Mouse (Mus musculus) limb, embryonic 14.5 days (tissue): ENCODE data around the gene Fam209. TPM values are rescaled to one million over a fixed set of nuclear protein-coding genes. Genes with fewer than 3 reads are reported as not detected.

Experiments
- ATAC-seq: fragments of 200-750 bp; cut with Nextera tagmentation; 2 replicates; pipeline ENCODE4 v1.8.0; 2017; ENCODE audit warnings: low read depth, moderate number of reproducible peaks, moderate TSS enrichment; ENCODE audit not compliant: low FRiP score
- DNase-seq: peaks from one replicate; pipeline ENCODE4 v3.0.0-alpha.2; 2015; ENCODE audit warnings: low spot score
- H3K27ac ChIP-seq: fragments of 300-500 bp; sonication (generic); replicated peaks from 2 replicates; pipeline ENCODE4 v1.5.1; 2014; ENCODE audit warnings: low read depth, mild to moderate bottlenecking, low read length, moderate library complexity, mixed read lengths
- H3K27me3 ChIP-seq: fragments of 300-500 bp; sonication (generic); 2 replicates; pipeline ENCODE4 v1.6.1; 2014; ENCODE audit warnings: low read length, mixed read lengths; ENCODE audit not compliant: control insufficient read depth, insufficient read depth
- H3K36me3 ChIP-seq: fragments of 300-500 bp; sonication (generic); 2 replicates; pipeline ENCODE4 v1.6.1; 2014; ENCODE audit warnings: mild to moderate bottlenecking, low read length, moderate library complexity, mixed read lengths; ENCODE audit not compliant: control insufficient read depth, insufficient read depth
- H3K4me1 ChIP-seq: fragments of 300-500 bp; sonication (generic); 2 replicates; pipeline ENCODE4 v1.6.1; 2014; ENCODE audit warnings: antibody characterized with exemption, low read length, mixed read lengths; ENCODE audit not compliant: control insufficient read depth, insufficient read depth
- H3K4me2 ChIP-seq: fragments of 300-500 bp; sonication (generic); replicated peaks from 2 replicates; pipeline ENCODE4 v1.6.1; 2014; ENCODE audit warnings: low read depth, mild to moderate bottlenecking, low read length, moderate library complexity; ENCODE audit not compliant: severe bottlenecking
- H3K4me3 ChIP-seq: fragments of 300-500 bp; sonication (generic); replicated peaks from 2 replicates; pipeline ENCODE4 v1.5.1; 2014; ENCODE audit warnings: low read length
- H3K9ac ChIP-seq: fragments of 300-500 bp; sonication (generic); 2 replicates; pipeline ENCODE4 v1.6.1; 2014; ENCODE audit warnings: mild to moderate bottlenecking, low read depth, low read length, moderate library complexity; ENCODE audit not compliant: severe bottlenecking
- H3K9me3 ChIP-seq: fragments of 300-500 bp; sonication (generic); 2 replicates; pipeline ENCODE4 v1.6.1; 2016; ENCODE audit warnings: low read length; ENCODE audit not compliant: control insufficient read depth
- POLR2A ChIP-seq: fragments of 200-500 bp; IDR thresholded peaks from 2 replicates; pipeline ENCODE4 v1.8.0; 2012; ENCODE audit warnings: inconsistent platforms, mild to moderate bottlenecking, moderate library complexity, borderline replicate concordance; ENCODE audit not compliant: insufficient read depth, insufficient read length; ENCODE audit errors: extremely low read depth
- WGBS: fragments of 180-500 bp; shearing (Covaris S2); extraction: QIAGEN DNeasy Blood & Tissue Kit; methylation state at CpG from one replicate; pipeline ENCODE4 v1.1.7; 2014; 5-methylcytosine and 5-hydroxymethylcytosine counted together
- polyA plus RNA-seq, 2 experiments: library from polyadenylated mRNA; depleted of rRNA in 1 of 2; stranded (reverse) in 1 of 2; unstranded in 1 of 2; fragments of >200 nt; fragmentation: Nextera tagmentation in 1 of 2; extraction: Ambion mirVana in 1 of 2; gene quantifications; 2 replicates each; pipeline versions ENCODE4 v1.2.1 to v1.2.3; 2012 to 2014

The Fam209 gene
- polyA plus RNA-seq, 2 experiments = 0.16 to 0.66 TPM

DNA sequence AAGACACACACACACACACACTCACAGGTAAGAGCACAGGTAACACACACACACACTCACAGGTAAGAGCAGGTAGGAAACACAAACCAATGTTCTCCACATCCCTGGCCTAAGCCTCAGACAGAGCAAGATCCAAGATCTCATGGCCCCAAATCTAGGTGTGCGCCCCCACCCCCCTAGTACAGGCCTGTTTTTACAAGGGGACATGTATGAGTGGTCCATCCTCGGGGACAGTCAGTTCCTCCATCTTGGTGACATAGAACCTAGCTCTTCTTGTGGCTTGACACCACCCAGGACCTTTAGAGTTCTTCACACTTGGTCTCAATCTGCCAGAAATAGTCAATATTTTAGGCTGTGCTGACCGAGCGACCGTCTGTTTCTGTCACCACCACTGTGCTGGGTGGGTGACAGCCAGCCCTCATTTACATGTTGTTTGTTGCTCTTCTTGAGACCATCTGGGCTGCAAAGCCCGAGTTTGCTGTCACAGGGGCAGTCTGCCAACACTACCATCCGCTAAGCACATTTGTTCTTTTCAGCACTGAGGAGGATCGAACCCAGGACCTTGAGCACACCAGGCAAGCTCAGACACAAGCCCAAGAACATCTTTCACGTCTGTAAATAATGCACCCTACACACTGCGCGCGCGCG, 11.6 kb downstream of the Fam209 start:
- no peak overlapping the region for H3K4me2 ChIP-seq
- WGBS = 82% methylated on average over 14 of the region's 14 CpGs

DNA sequence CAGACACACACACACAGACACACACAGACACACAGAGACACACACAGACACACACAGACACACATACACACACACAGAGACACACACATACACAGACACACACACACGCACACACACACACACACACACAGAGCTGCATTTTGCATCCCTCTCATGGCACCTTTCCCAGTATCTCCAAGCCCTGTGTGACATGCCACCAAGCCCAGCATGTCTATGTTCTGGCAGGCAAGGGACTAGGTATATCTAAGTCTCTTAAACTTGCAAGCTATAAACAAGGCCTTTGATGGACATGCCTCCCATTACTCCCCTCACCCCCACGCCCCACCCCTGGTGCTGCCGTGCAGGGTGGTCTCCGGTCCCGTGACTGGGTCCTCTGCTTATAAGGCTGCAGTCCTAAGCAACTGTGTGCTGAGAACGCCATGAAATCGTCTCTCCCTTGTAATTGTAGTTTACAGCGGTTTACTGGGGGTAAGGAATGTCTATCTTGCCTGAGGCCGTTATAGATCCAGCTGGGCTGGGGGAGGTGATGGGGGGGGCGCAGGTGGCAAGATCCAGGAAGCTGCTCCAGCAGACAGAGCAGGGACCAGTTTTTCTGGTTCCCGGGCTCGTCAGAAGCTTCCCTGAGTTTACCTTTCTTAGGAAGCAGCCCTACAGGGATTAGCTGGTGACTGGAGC, 12.5 kb downstream of the Fam209 start:
- DNase-seq = peak; percentile 63
- H3K27ac ChIP-seq = no peak overlapping the region
- no peak for TF ChIP-seq POLR2A

More for the DNA sequence above, 11.6 kb downstream of the Fam209 start:
- no peaks in the 10 kb centered on the region for H3K36me3 ChIP-seq
- ATAC-seq (no peak), DNase-seq (no peak)
- no peak for TF ChIP-seq POLR2A
- no peak overlapping the region for H3K27ac ChIP-seq
- peaks cover 6% of the 10 kb centered on the region; the same call in 1 of the 2 replicates for H3K4me1 ChIP-seq
- H3K27me3 ChIP-seq = no peaks in the 10 kb centered on the region
- no peak overlapping the region for H3K4me3 ChIP-seq
- H3K9me3 ChIP-seq = no peaks in the 10 kb centered on the region
- H3K9ac ChIP-seq = no peak overlapping the region

DNA sequence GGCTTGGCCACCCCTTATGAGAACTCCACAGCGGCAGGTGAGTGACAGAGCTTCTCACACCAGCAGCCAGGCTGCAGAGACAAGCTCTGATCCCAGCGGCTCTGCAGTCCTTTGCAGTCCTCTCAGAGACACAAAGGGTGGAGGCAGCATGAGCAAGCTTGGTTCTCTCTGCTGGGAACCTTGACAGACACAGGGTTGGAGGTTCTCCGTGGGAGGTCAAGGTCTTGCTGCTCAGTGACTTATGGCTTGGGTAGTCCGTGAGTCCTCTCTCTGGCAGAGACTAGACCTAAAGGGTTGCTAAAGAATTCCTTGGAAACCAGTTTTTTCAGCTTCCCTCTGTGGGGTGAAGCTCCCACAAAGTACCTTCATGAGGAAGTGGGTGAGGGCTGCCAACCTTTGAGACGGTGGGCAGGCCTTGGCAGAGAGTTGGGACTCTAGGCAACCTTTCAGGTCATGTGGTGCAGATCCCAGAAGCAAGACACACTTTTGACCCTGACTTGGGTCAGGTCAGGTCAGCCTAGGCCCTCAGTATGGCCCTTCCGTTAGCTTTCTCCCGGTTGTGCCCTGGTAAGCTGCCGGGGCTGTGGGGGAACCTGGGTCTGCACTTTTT, 24.5 kb downstream of the Fam209 start:
- Histone ChIP-seq H3K4me1 (no peaks in the 10 kb centered on the region), H3K4me3 (no peak overlapping the region), H3K27ac (no peak overlapping the region), H3K4me2 (no peak overlapping the region), H3K27me3 (no peaks in the 10 kb centered on the region), H3K36me3 (no peaks in the 10 kb centered on the region), H3K9me3 (no peaks in the 10 kb centered on the region), H3K9ac (no peak overlapping the region)
- WGBS = 71% methylated on average over 8 of the region's 8 CpGs
- no peak for DNase-seq
- no peak for ATAC-seq
- TF ChIP-seq POLR2A = no peak

More for the DNA sequence above, 12.5 kb downstream of the Fam209 start:
- Histone ChIP-seq H3K4me2 (no peak overlapping the region), H3K27me3 (no peaks in the 10 kb centered on the region), H3K4me1 (peaks cover 6% of the 10 kb centered on the region; the same call in 1 of the 2 replicates), H3K9ac (no peak overlapping the region), H3K36me3 (no peaks in the 10 kb centered on the region), H3K4me3 (no peak overlapping the region), H3K9me3 (no peaks in the 10 kb centered on the region)
- ATAC-seq = peak; percentile 47; the same call in 1 of the 2 replicates
- 10% methylated on average over 12 of the region's 12 CpGs for WGBS

DNA sequence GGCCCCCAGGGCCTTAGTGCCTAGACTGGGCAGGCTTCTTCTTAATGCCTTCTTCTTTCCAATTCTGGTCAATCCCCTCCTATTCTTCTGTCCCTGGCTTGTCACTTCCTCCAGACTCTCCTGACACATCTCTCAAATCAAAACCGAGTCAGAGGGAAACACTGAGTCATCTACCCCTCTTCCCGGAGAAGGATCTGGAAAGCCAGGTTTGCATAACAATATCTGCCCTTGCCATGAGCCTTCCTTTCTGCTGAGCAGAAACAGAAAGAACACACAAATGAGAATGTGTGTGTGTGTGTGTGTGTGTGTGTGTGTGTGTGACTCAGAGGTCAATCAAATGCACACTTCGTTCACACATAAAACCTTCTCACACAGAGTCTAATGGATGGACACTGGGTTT, 26.5 kb downstream of the Fam209 start:
- Histone ChIP-seq H3K4me1 (no peaks in the 10 kb centered on the region), H3K9ac (no peak overlapping the region), H3K9me3 (no peaks in the 10 kb centered on the region), H3K27me3 (no peaks in the 10 kb centered on the region), H3K4me2 (no peak overlapping the region), H3K27ac (no peak overlapping the region), H3K4me3 (no peak overlapping the region), H3K36me3 (no peaks in the 10 kb centered on the region)
- DNase-seq (no peak), ATAC-seq (no peak)
- WGBS = 67% methylated on average over 3 of the region's 3 CpGs
- TF ChIP-seq POLR2A = no peak

DNA sequence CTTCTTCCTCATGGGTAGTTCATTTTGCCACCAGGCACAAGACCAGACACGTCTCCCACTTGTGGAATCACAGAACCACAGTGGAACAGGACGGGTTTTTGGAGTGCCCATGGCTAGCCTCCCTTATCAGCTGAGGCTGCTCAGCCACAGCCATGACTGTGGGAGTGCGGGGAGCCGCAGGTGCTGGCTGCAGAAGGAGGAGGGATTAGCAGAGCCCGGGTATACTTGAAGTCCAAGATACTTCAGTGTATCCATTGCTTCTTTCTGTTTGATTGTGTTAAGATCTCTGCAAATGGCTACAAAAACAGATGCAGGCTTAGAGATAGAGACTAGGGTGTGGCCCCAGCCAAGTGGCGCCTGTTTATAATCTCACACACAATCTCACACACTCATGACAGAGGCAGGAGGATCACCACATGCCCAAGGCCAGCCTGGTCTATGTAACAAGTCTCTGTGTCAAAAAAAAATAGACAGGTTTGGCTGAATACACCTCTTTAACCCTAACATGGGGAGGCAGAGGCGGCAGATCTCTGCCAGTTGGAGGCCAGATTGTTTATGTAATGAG, 28.5 kb downstream of the Fam209 start:
- ATAC-seq (no peak), DNase-seq (no peak)
- Histone ChIP-seq H3K4me3 (no peak overlapping the region), H3K9ac (no peak overlapping the region), H3K27ac (no peak overlapping the region), H3K4me2 (no peak overlapping the region), H3K4me1 (no peaks in the 10 kb centered on the region), H3K9me3 (no peaks in the 10 kb centered on the region), H3K27me3 (no peaks in the 10 kb centered on the region), H3K36me3 (no peaks in the 10 kb centered on the region)
- 51% methylated on average over 7 of the region's 7 CpGs for WGBS
- TF ChIP-seq POLR2A = no peak
